Mouse (Mus musculus): ENCODE measurements at regions not wholly inside any gene's neighbourhood (a gene's known extent, or its start where the extent isn't known, plus 50 kb on each side); places are given as distances from the start of the nearest gene placed in this dataset.

DNA sequence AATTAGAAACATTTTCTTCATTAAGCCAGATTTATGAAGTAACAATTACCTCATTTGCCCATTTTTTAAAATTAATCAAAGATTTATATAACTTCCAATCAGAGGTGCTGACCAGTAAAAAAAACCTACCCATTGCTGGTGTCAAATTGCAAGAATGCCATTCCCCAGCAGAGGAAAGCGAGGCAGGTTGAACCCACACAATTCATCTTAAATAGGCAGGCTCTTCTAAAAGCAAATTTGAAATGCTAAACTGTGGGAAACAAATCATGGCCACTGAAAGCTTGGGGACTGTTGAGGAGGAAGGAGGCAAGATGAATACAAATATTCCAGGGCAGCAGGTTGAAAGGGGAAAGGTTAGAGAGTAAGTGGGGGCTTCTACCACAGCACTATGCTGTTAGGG lies 251.2 kb upstream of the Spred2 start:
- no peak overlapping the region for H3K4me3 ChIP-seq (replicated peaks; ENCODE audit: low read length)
- no peaks in the 10 kb centered on the region for H3K36me3 ChIP-seq (ENCODE audit: insufficient read depth, low read length)
- no peaks in the 10 kb centered on the region for H3K4me1 ChIP-seq (replicated peaks; ENCODE audit: low read depth, low read length)
- no peaks in the 10 kb centered on the region for H3K9me3 ChIP-seq (ENCODE audit: low read length)
- TF ChIP-seq NANOG (IDR thresholded peaks at IDR 0.05; ENCODE audit: borderline replicate concordance, low read length) (no peak), POU5F1 (IDR thresholded peaks at IDR 0.05; ENCODE audit: borderline replicate concordance, low read length) (no peak), CTCF (conservative IDR thresholded peaks at IDR 0.05; ENCODE audit: low read length) (no peak)
- no peaks in the 10 kb centered on the region; the same call in 1 of the 2 replicates for H3K27me3 ChIP-seq (ENCODE audit: insufficient read depth, low read length)

DNA sequence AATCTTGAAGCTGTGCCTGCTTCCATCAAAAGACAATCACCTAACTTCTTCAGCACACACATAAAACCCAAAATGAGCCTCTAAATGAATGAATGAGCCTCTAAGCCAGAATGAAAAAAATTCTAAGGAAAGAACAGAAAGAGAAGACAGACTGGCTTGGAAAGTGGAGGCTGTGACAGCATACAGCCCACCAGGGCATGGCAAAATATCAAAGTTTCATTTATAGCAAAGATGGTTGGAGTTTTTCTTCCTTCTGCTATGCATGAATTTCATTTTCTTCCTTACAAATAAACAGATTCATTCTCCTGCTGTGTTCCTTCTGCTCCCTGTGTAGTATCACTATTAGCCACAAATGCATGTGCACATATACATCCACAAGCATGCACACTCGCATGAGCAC lies 247.7 kb upstream of the Spred2 start:
- Histone ChIP-seq H3K36me3 (ENCODE audit: insufficient read depth, low read length) (no peaks in the 10 kb centered on the region), H3K4me3 (replicated peaks; ENCODE audit: low read length) (no peak overlapping the region)

DNA sequence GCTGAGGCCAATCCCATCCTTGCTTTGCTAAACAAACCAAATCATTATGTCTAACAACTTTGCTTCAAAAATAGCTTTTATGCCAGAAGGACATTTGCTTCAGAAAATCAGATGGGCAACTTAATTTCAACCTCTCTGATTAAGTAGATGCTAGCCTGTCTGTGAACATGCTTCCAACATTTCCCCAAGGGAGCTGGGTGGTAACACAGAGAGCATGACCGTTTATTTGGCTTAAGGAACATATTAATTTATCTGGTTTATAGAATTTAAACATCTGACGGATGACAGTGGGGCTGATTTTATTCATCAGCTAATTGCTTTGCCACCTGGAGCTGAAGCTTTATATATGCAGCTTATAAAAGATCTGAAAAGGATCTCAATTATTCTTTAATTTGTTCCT lies 245.1 kb upstream of the Spred2 start:
- no peaks in the 10 kb centered on the region for H3K36me3 ChIP-seq (ENCODE audit: insufficient read depth, low read length)
- TF ChIP-seq POU5F1 (IDR thresholded peaks at IDR 0.05; ENCODE audit: borderline replicate concordance, low read length) (no peak), NANOG (IDR thresholded peaks at IDR 0.05; ENCODE audit: borderline replicate concordance, low read length) (no peak), CTCF (conservative IDR thresholded peaks at IDR 0.05; ENCODE audit: low read length) (no peak)

More for the DNA sequence above, 247.7 kb upstream of the Spred2 start:
- Histone ChIP-seq H3K9me3 (ENCODE audit: low read length) (no peaks in the 10 kb centered on the region), H3K27me3 (ENCODE audit: insufficient read depth, low read length) (no peaks in the 10 kb centered on the region), H3K4me1 (replicated peaks; ENCODE audit: low read depth, low read length) (no peaks in the 10 kb centered on the region)
- TF ChIP-seq NANOG (IDR thresholded peaks at IDR 0.05; ENCODE audit: borderline replicate concordance, low read length) (no peak), POU5F1 (IDR thresholded peaks at IDR 0.05; ENCODE audit: borderline replicate concordance, low read length) (no peak), CTCF (conservative IDR thresholded peaks at IDR 0.05; ENCODE audit: low read length) (no peak)

GRCm38 (mm10) chr11:19679669-19680068 lies 244.5 kb upstream of the Spred2 start:
- no peaks in the 10 kb centered on the region for H3K4me1 ChIP-seq (replicated peaks; ENCODE audit: low read depth, low read length)
- TF ChIP-seq POU5F1 (IDR thresholded peaks at IDR 0.05; ENCODE audit: borderline replicate concordance, low read length) (no peak), NANOG (IDR thresholded peaks at IDR 0.05; ENCODE audit: borderline replicate concordance, low read length) (no peak), CTCF (conservative IDR thresholded peaks at IDR 0.05; ENCODE audit: low read length) (no peak)
- H3K27me3 ChIP-seq (ENCODE audit: insufficient read depth, low read length) = no peaks in the 10 kb centered on the region
- no peak overlapping the region for H3K4me3 ChIP-seq (replicated peaks; ENCODE audit: low read length)
- no peaks in the 10 kb centered on the region for H3K36me3 ChIP-seq (ENCODE audit: insufficient read depth, low read length)
- peaks cover 1% of the 10 kb centered on the region; the same call in 1 of the 2 replicates for H3K9me3 ChIP-seq (ENCODE audit: low read length)

More for the DNA sequence above, 245.1 kb upstream of the Spred2 start:
- Histone ChIP-seq H3K9me3 (ENCODE audit: low read length) (no peaks in the 10 kb centered on the region; the same call in 1 of the 2 replicates), H3K4me3 (replicated peaks; ENCODE audit: low read length) (no peak overlapping the region), H3K27me3 (ENCODE audit: insufficient read depth, low read length) (no peaks in the 10 kb centered on the region), H3K4me1 (replicated peaks; ENCODE audit: low read depth, low read length) (no peaks in the 10 kb centered on the region)

- peaks cover 13% of the 10 kb centered on the region for H3K27me3 ChIP-seq (ENCODE audit: insufficient read depth, low read length)
- no peaks in the 10 kb centered on the region for H3K4me1 ChIP-seq (replicated peaks; ENCODE audit: low read depth, low read length)
- no peak for TF ChIP-seq NANOG (IDR thresholded peaks at IDR 0.05; ENCODE audit: borderline replicate concordance, low read length)
- TF ChIP-seq CTCF (conservative IDR thresholded peaks at IDR 0.05; ENCODE audit: low read length) = no peak
- no peak for TF ChIP-seq POU5F1 (IDR thresholded peaks at IDR 0.05; ENCODE audit: borderline replicate concordance, low read length)
- H3K36me3 ChIP-seq (ENCODE audit: insufficient read depth, low read length) = no peaks in the 10 kb centered on the region
- H3K4me3 ChIP-seq (replicated peaks; ENCODE audit: low read length) = no peak overlapping the region
- peaks cover 23% of the 10 kb centered on the region for H3K9me3 ChIP-seq (ENCODE audit: low read length)
These were observed 223.0 kb upstream of the Spred2 start for GRCm38 (mm10) chr11:19701198-19701597.

DNA sequence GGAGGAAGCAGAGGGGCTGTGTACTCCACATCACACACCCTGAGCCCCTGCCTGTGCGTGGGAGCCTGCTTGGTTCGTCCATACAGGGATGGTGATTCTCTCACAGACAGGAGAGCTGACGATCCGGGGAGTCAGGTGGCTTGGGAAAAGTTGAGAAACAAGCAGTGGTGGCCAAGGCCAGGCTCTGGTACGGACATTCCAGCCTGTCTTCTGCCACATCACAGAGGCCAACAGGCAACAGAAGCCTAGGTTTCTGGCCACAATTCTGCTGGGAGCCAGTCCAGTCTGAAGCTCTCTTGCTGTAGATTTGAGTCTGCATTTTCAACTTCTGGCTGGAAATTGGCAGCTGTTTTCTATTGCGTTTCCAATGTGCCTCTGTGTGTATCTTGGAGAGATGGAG lies 215.4 kb upstream of the Spred2 start:
- Histone ChIP-seq H3K27me3 (ENCODE audit: insufficient read depth, low read length) (peaks cover 16% of the 10 kb centered on the region; the same call in 1 of the 2 replicates), H3K4me3 (replicated peaks; ENCODE audit: low read length) (no peak overlapping the region), H3K36me3 (ENCODE audit: insufficient read depth, low read length) (no peaks in the 10 kb centered on the region), H3K9me3 (ENCODE audit: low read length) (no peaks in the 10 kb centered on the region), H3K4me1 (replicated peaks; ENCODE audit: low read depth, low read length) (peaks cover 5% of the 10 kb centered on the region; the same call in 1 of the 2 replicates)
- no peak for TF ChIP-seq CTCF (conservative IDR thresholded peaks at IDR 0.05; ENCODE audit: low read length)
- no peak for TF ChIP-seq POU5F1 (IDR thresholded peaks at IDR 0.05; ENCODE audit: borderline replicate concordance, low read length)
- no peak for TF ChIP-seq NANOG (IDR thresholded peaks at IDR 0.05; ENCODE audit: borderline replicate concordance, low read length)

GRCm38 (mm10) chr11:19709337-19709736 lies 214.8 kb upstream of the Spred2 start:
- Histone ChIP-seq H3K4me1 (replicated peaks; ENCODE audit: low read depth, low read length) (peaks cover 10% of the 10 kb centered on the region; the same call in 1 of the 2 replicates), H3K9me3 (ENCODE audit: low read length) (no peaks in the 10 kb centered on the region), H3K27me3 (ENCODE audit: insufficient read depth, low read length) (peaks cover 18% of the 10 kb centered on the region; the same call in 1 of the 2 replicates), H3K36me3 (ENCODE audit: insufficient read depth, low read length) (no peaks in the 10 kb centered on the region), H3K4me3 (replicated peaks; ENCODE audit: low read length) (no peak overlapping the region)
- TF ChIP-seq CTCF (conservative IDR thresholded peaks at IDR 0.05; ENCODE audit: low read length) (no peak), POU5F1 (IDR thresholded peaks at IDR 0.05; ENCODE audit: borderline replicate concordance, low read length) (no peak), NANOG (IDR thresholded peaks at IDR 0.05; ENCODE audit: borderline replicate concordance, low read length) (no peak)

DNA sequence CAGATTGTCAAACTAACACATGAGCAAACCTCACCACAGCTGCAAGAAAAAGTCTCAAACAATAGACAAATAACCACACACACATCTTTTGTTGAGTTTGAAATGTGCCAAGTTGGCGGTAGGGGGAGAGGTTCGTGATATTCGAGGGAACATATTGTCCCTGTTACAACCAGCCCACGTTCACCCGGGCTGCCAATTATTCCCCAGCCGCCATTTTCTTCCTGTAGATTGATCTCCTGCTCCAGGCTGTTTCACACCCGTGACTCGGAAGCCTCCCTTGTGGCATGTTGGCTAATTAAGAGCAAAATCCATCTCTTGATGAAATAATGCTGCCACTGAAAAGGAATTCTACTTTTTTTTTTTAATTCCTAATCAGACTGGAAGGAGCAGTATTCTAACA lies 211.1 kb upstream of the Spred2 start:
- no peak for TF ChIP-seq NANOG (IDR thresholded peaks at IDR 0.05; ENCODE audit: borderline replicate concordance, low read length)
- TF ChIP-seq CTCF (conservative IDR thresholded peaks at IDR 0.05; ENCODE audit: low read length) = no peak
- Histone ChIP-seq H3K4me3 (replicated peaks; ENCODE audit: low read length) (no peak overlapping the region), H3K9me3 (ENCODE audit: low read length) (no peaks in the 10 kb centered on the region), H3K4me1 (replicated peaks; ENCODE audit: low read depth, low read length) (peaks cover 13% of the 10 kb centered on the region; the same call in 1 of the 2 replicates), H3K36me3 (ENCODE audit: insufficient read depth, low read length) (no peaks in the 10 kb centered on the region), H3K27me3 (ENCODE audit: insufficient read depth, low read length) (peaks cover 14% of the 10 kb centered on the region; the same call in 1 of the 2 replicates)

GRCm38 (mm10) chr11:19713597-19713996 lies 210.6 kb upstream of the Spred2 start:
- TF ChIP-seq NANOG (IDR thresholded peaks at IDR 0.05; ENCODE audit: borderline replicate concordance, low read length) (no peak), POU5F1 (IDR thresholded peaks at IDR 0.05; ENCODE audit: borderline replicate concordance, low read length) (no peak), CTCF (conservative IDR thresholded peaks at IDR 0.05; ENCODE audit: low read length) (no peak)
- peaks cover 14% of the 10 kb centered on the region; the same call in 1 of the 2 replicates for H3K27me3 ChIP-seq (ENCODE audit: insufficient read depth, low read length)
- H3K36me3 ChIP-seq (ENCODE audit: insufficient read depth, low read length) = no peaks in the 10 kb centered on the region
- H3K4me1 ChIP-seq (replicated peaks; ENCODE audit: low read depth, low read length) = peaks cover 13% of the 10 kb centered on the region; the same call in 1 of the 2 replicates
- H3K4me3 ChIP-seq (replicated peaks; ENCODE audit: low read length) = no peak overlapping the region
- no peaks in the 10 kb centered on the region for H3K9me3 ChIP-seq (ENCODE audit: low read length)

Data from E14TG2a.4 (cell line).